Mouse (Mus musculus): ENCODE data around the gene Bbx. TPM values are rescaled to one million over a fixed set of nuclear protein-coding genes. Genes with fewer than 3 reads are reported as not detected.

The Bbx gene
- polyA plus RNA-seq (2016; fragmentation: Nextera tagmentation; extraction: Ambion mirVana), result 48.2 and 54.4 TPM in 2 replicates

- under 1% methylated on average over 54 of the region's 55 CpGs for WGBS
- Histone ChIP-seq H3K27me3 (no peaks in the 10 kb centered on the region), H3K4me3 (peak within 1 kb of the TSS; percentile 94), H3K9ac (peak within 1 kb of the TSS; percentile 98), H3K27ac (peak within 1 kb of the TSS; percentile 99), H3K4me2 (replicated peaks) (peak within 1 kb of the TSS; percentile 100), H3K36me3 (no peaks in the 10 kb centered on the region), H3K9me3 (no peaks in the 10 kb centered on the region), H3K4me1 (peaks cover 6% of the 10 kb centered on the region; the same call in 1 of the 2 replicates)
- peak; percentile 98 for ATAC-seq (ENCODE audit: insufficient number of reproducible peaks, insufficient read depth, low FRiP score, low TSS enrichment)
Measured at GRCm38 (mm10) chr16:50432062-50432878, at the start of gene Bbx. Gene Bbx, minus strand, starts transcription at chr16:50432390.

DNA sequence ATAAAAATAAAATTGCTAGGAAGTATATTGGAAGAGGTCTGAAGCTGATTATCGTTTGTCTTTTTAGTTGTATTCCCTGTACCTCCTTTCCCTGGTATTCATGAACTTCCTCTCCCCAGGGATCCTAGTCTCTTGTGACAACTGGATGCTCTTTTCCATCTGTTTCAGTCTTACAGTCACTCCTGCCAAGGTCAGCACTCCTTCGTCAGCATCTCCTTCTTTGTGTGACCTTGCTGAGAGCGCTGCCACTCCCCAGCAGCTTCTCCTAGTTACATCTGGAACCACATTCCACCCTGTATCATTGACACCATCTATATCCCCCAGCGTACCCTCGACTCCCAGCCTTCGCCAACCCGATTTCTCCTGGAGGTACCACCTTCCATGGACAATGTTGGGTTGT lies 49.7 kb upstream of the Bbx start:
- Histone ChIP-seq H3K27ac (no peak overlapping the region), H3K4me3 (no peak overlapping the region), H3K4me2 (replicated peaks) (no peak overlapping the region), H3K27me3 (no peaks in the 10 kb centered on the region), H3K9me3 (no peaks in the 10 kb centered on the region), H3K4me1 (no peaks in the 10 kb centered on the region), H3K36me3 (no peaks in the 10 kb centered on the region), H3K9ac (no peak overlapping the region)
- 75% methylated on average over 7 of the region's 7 CpGs for WGBS
- ATAC-seq (ENCODE audit: insufficient number of reproducible peaks, insufficient read depth, low FRiP score, low TSS enrichment), result no peak

- Histone ChIP-seq H3K4me3 (no peak overlapping the region), H3K27me3 (no peaks in the 10 kb centered on the region), H3K4me1 (no peaks in the 10 kb centered on the region), H3K9ac (no peak overlapping the region), H3K36me3 (no peaks in the 10 kb centered on the region), H3K4me2 (replicated peaks) (no peak overlapping the region), H3K27ac (no peak overlapping the region), H3K9me3 (no peaks in the 10 kb centered on the region)
- ATAC-seq (ENCODE audit: insufficient number of reproducible peaks, insufficient read depth, low FRiP score, low TSS enrichment), result no peak
- 68% methylated on average over 5 of the region's 5 CpGs for WGBS
Measured at GRCm38 (mm10) chr16:50481341-50481740, 49.2 kb upstream of the Bbx start.

GRCm38 (mm10) chr16:50478695-50479094 lies 46.5 kb upstream of the Bbx start:
- H3K27ac ChIP-seq, result no peak overlapping the region
- H3K27me3 ChIP-seq, result no peaks in the 10 kb centered on the region
- H3K4me2 ChIP-seq (replicated peaks), result no peak overlapping the region
- H3K4me1 ChIP-seq, result no peaks in the 10 kb centered on the region
- H3K9me3 ChIP-seq, result no peaks in the 10 kb centered on the region
- no peak overlapping the region for H3K9ac ChIP-seq
- no peak overlapping the region for H3K4me3 ChIP-seq
- 88% methylated on average over 1 of the region's 1 CpGs for WGBS
- ATAC-seq (ENCODE audit: insufficient number of reproducible peaks, insufficient read depth, low FRiP score, low TSS enrichment), result no peak
- H3K36me3 ChIP-seq, result no peaks in the 10 kb centered on the region

GRCm38 (mm10) chr16:50477628-50478027 lies 45.4 kb upstream of the Bbx start:
- H3K4me2 ChIP-seq (replicated peaks), result no peak overlapping the region
- no peaks in the 10 kb centered on the region for H3K4me1 ChIP-seq
- no peaks in the 10 kb centered on the region for H3K36me3 ChIP-seq
- H3K9ac ChIP-seq, result no peak overlapping the region
- H3K4me3 ChIP-seq, result no peak overlapping the region
- H3K27me3 ChIP-seq, result no peaks in the 10 kb centered on the region
- ATAC-seq (ENCODE audit: insufficient number of reproducible peaks, insufficient read depth, low FRiP score, low TSS enrichment), result no peak
- no peaks in the 10 kb centered on the region for H3K9me3 ChIP-seq
- WGBS, result 87% methylated on average over 6 of the region's 6 CpGs
- H3K27ac ChIP-seq, result no peak overlapping the region

DNA sequence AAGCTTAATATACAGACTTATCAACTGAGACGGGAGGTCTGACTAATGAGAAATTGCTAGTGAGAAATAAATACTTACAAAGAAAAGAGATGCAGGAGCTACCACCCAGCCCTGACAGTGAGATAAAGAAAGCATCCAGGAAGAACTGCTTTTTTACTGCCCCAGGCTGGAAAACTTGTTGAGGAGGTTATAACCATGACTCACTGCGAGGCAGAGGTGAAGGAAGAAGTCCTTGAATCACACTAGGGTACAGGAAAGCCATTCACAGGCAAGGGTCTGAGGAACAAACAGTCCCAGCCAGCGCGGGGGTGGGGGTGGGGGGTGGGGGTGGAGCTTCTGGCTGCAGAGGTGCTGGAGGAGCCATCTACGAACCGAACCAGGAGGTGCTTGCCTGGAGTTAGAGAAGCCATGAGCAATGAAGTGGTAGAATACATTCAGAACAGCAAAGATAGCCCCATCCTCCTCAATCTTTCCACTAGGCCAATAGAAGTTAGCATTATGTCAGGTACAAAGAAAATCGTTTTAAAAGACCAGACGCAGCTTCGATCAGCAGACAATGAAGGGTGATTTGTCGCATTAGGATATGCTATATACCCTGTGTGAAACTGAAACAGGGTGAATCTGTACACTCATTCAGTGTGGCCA lies 30.2 kb upstream of the Bbx start:
- WGBS, result 29% methylated on average over 10 of the region's 10 CpGs
- Histone ChIP-seq H3K27me3 (no peaks in the 10 kb centered on the region), H3K36me3 (no peaks in the 10 kb centered on the region), H3K4me1 (no peaks in the 10 kb centered on the region), H3K27ac (no peak overlapping the region), H3K9me3 (no peaks in the 10 kb centered on the region), H3K4me2 (replicated peaks) (no peak overlapping the region), H3K4me3 (no peak overlapping the region), H3K9ac (no peak overlapping the region)
- no peak for ATAC-seq (ENCODE audit: insufficient number of reproducible peaks, insufficient read depth, low FRiP score, low TSS enrichment)

DNA sequence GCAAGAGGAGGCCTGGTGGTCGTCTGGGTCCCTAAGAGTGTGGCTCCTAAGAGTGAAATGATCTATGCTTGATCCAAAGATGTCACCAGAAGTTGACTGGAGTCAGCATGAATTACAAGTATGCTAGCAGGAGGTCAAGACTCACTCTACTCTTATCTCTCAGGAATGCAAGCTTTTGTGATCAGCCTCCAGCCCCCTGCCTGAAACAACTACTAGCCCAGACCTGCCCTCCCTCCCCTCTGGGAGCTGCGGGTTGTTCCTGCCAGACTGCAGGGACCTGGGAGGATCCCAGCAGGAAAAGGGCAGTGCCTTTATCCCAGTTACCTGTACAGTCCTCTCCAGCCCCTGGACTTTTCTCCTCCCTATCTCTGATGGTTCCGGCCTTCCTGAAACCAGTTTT lies 27.0 kb upstream of the Bbx start:
- Histone ChIP-seq H3K4me3 (no peak overlapping the region), H3K9ac (no peak overlapping the region), H3K9me3 (no peaks in the 10 kb centered on the region), H3K27ac (no peak overlapping the region), H3K36me3 (no peaks in the 10 kb centered on the region), H3K4me1 (no peaks in the 10 kb centered on the region), H3K4me2 (replicated peaks) (no peak overlapping the region), H3K27me3 (no peaks in the 10 kb centered on the region)
- ATAC-seq (ENCODE audit: insufficient number of reproducible peaks, insufficient read depth, low FRiP score, low TSS enrichment), result no peak
- 51% methylated on average over 3 of the region's 3 CpGs for WGBS

- Histone ChIP-seq H3K36me3 (no peaks in the 10 kb centered on the region), H3K27me3 (no peaks in the 10 kb centered on the region), H3K27ac (no peak overlapping the region), H3K4me1 (no peaks in the 10 kb centered on the region), H3K9me3 (no peaks in the 10 kb centered on the region), H3K4me3 (no peak overlapping the region), H3K9ac (no peak overlapping the region), H3K4me2 (replicated peaks) (no peak overlapping the region)
- WGBS, result 78% methylated on average over 1 of the region's 1 CpGs
- ATAC-seq (ENCODE audit: insufficient number of reproducible peaks, insufficient read depth, low FRiP score, low TSS enrichment), result no peak
Measured at GRCm38 (mm10) chr16:50456053-50456452, 23.9 kb upstream of the Bbx start.

GRCm38 (mm10) chr16:50449086-50449485 lies 16.9 kb upstream of the Bbx start:
- WGBS, result 83% methylated on average over 9 of the region's 9 CpGs

DNA sequence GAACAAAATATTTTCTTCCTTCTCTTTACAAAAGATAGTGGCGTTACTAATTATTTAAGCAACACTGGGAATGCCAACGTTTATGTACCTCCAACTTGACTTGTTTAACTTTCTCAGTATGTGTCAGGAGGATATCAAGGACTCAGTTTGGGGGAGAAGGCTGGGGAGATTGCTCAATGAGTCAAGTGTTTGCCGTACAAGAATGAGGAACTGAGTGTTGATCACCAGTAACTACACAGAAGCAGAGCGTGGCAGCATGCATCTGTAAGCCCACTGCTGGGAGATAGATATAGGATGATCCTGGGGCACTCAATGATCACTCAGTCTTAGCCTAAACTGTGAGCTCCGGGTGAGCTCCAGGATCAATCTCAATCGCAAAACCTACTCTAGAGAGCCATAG lies 12.8 kb upstream of the Bbx start:
- no peaks in the 10 kb centered on the region for H3K9me3 ChIP-seq
- 87% methylated on average over 6 of the region's 6 CpGs for WGBS
- H3K4me3 ChIP-seq, result no peak overlapping the region
- no peaks in the 10 kb centered on the region for H3K4me1 ChIP-seq
- H3K9ac ChIP-seq, result no peak overlapping the region
- no peak for ATAC-seq (ENCODE audit: insufficient number of reproducible peaks, insufficient read depth, low FRiP score, low TSS enrichment)
- H3K27me3 ChIP-seq, result no peaks in the 10 kb centered on the region
- H3K4me2 ChIP-seq (replicated peaks), result no peak overlapping the region
- H3K36me3 ChIP-seq, result no peaks in the 10 kb centered on the region
- no peak overlapping the region for H3K27ac ChIP-seq

More at GRCm38 (mm10) chr16:50449086-50449485, 16.9 kb upstream of the Bbx start:
- Histone ChIP-seq H3K4me2 (replicated peaks) (no peak overlapping the region), H3K27me3 (no peaks in the 10 kb centered on the region), H3K4me3 (no peak overlapping the region), H3K9ac (no peak overlapping the region), H3K27ac (no peak overlapping the region), H3K9me3 (no peaks in the 10 kb centered on the region), H3K36me3 (no peaks in the 10 kb centered on the region), H3K4me1 (no peaks in the 10 kb centered on the region)
- ATAC-seq (ENCODE audit: insufficient number of reproducible peaks, insufficient read depth, low FRiP score, low TSS enrichment), result no peak

DNA sequence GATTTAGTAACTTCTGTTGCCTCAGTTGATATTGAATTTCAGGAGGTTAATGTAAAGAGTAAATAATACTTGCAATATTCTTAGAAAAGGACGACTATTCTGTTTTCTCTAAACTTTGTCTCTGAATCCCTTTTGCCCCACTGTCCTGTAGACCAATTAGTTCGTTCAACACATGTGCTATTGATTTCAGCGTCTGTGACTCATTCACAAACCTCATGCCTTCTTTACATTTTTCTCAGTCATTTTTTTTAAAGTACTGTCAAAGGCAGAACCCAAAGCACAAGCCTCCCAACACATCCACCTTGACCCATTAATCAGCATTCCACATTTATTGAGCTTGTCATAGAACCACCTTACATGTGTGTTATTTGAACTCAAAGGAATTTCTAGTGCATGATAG lies 6.6 kb upstream of the Bbx start:
- WGBS, result 48% methylated on average over 3 of the region's 3 CpGs
- H3K36me3 ChIP-seq, result no peaks in the 10 kb centered on the region
- H3K4me3 ChIP-seq, result no peak overlapping the region
- no peaks in the 10 kb centered on the region for H3K27me3 ChIP-seq
- no peaks in the 10 kb centered on the region for H3K4me1 ChIP-seq
- no peaks in the 10 kb centered on the region for H3K9me3 ChIP-seq
- no peak overlapping the region for H3K4me2 ChIP-seq (replicated peaks)
- no peak for ATAC-seq (ENCODE audit: insufficient number of reproducible peaks, insufficient read depth, low FRiP score, low TSS enrichment)
- no peak overlapping the region for H3K27ac ChIP-seq
- no peak overlapping the region for H3K9ac ChIP-seq

DNA sequence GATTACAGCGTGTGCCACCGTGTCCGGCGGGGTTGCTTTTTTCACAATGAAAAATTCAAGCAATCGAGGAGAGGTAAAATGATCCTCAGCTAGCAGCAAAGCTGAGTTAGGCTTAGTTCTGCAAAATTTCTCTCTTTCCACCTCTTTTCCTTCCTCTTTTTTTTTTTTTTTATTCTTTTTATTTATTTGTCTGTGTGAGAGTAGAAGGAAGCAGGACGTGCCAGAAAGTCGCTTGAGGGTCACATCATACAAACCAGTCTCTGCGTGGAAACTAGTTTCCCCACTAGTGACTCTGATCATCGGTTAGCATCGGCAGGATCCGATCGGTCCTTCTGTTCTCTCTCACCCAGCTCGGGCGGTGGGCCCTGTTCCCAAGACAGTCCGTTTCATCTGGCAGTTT lies 5.6 kb upstream of the Bbx start:
- Histone ChIP-seq H3K4me3 (no peak overlapping the region), H3K4me1 (no peaks in the 10 kb centered on the region; the same call in 1 of the 2 replicates), H3K27ac (no peak overlapping the region), H3K9me3 (no peaks in the 10 kb centered on the region), H3K36me3 (no peaks in the 10 kb centered on the region), H3K27me3 (no peaks in the 10 kb centered on the region), H3K9ac (no peak overlapping the region), H3K4me2 (replicated peaks) (no peak overlapping the region)
- 83% methylated on average over 15 of the region's 15 CpGs for WGBS
- no peak for ATAC-seq (ENCODE audit: insufficient number of reproducible peaks, insufficient read depth, low FRiP score, low TSS enrichment)
